Mouse (Mus musculus) C2C12 (cell line): Measurements from ENCODE around the gene Khk. TPM values are rescaled to one million over a fixed set of nuclear protein-coding genes. Genes with fewer than 3 reads are reported as not detected.
A peak's percentile ranks its signal among the peaks of the same experiment; 100 is the strongest.

Source experiments
- H3K27me3 ChIP-seq: one replicate; pipeline ENCODE4 v1.6.1; 2011; ENCODE audit not compliant: control insufficient read depth, insufficient read depth, insufficient read length
- H3K36me3 ChIP-seq: one replicate; pipeline ENCODE4 v1.6.1; 2011; ENCODE audit not compliant: control insufficient read depth, insufficient read depth
- H3K4me3 ChIP-seq: one replicate; pipeline ENCODE4 v1.5.1; 2011; ENCODE audit warnings: mild to moderate bottlenecking, control low read depth; ENCODE audit not compliant: poor library complexity, insufficient read depth, severe bottlenecking
- H3K79me2 ChIP-seq: one replicate; pipeline ENCODE4 v1.6.1; 2011; ENCODE audit not compliant: control insufficient read depth, insufficient read depth
- H3K79me3 ChIP-seq: one replicate; pipeline ENCODE4 v1.6.1; 2011; ENCODE audit warnings: low read depth, control low read depth
- H3ac ChIP-seq: one replicate; pipeline ENCODE3; 2011; ENCODE audit warnings: low read depth; ENCODE audit not compliant: control insufficient read depth, insufficient read length
- CEBPB ChIP-seq: IDR thresholded peaks from one replicate; pipeline ENCODE4 v1.6.1; 2011; ENCODE audit warnings: low read depth, mild to moderate bottlenecking, control low read depth, moderate library complexity
- CTCF ChIP-seq: IDR thresholded peaks from one replicate; pipeline ENCODE4 v1.5.1; 2011; ENCODE audit not compliant: control insufficient read depth, insufficient read depth, insufficient read length
- FOSL1 ChIP-seq: IDR thresholded peaks from one replicate; pipeline ENCODE4 v1.8.0; 2011; ENCODE audit warnings: mild to moderate bottlenecking, low read length; ENCODE audit not compliant: poor library complexity, insufficient read depth, severe bottlenecking
- MAX ChIP-seq: IDR thresholded peaks from one replicate; pipeline ENCODE4 v1.6.1; 2011; ENCODE audit warnings: mild to moderate bottlenecking, control low read depth
- MYOD1 ChIP-seq: IDR thresholded peaks from one replicate; pipeline ENCODE4 v1.6.1; 2011; ENCODE audit warnings: low read depth; ENCODE audit not compliant: control insufficient read depth, insufficient read length
- MYOG ChIP-seq: IDR thresholded peaks from one replicate; pipeline ENCODE4 v1.6.1; 2011; ENCODE audit not compliant: control insufficient read depth, insufficient read length; ENCODE audit errors: extremely low read depth
- USF1 ChIP-seq: IDR thresholded peaks from one replicate; pipeline ENCODE4 v1.6.1; 2011; ENCODE audit warnings: low read depth, mild to moderate bottlenecking, control low read depth, moderate library complexity
- polyA plus RNA-seq: library from polyadenylated mRNA; unstranded; fragments of >200 nt; fragmentation: generic; extraction: Trizol; gene quantifications from one replicate; pipeline ENCODE4 v1.2.1, GENCODE M21; 2012; ENCODE audit warnings: missing spikeins

The Khk gene
- polyA plus RNA-seq, 1 experiment, result 16.2 TPM

- Histone ChIP-seq H3K27me3 (no peaks in the 10 kb centered on the region), H3K4me3 (no peak overlapping the region), H3K79me2 (no peaks in the 10 kb centered on the region), H3K79me3 (no peaks in the 10 kb centered on the region), H3K36me3 (peaks cover 18% of the 10 kb centered on the region), H3ac (no peak overlapping the region)
- no peak for TF ChIP-seq CEBPB
- TF ChIP-seq MYOD1, result no peak
- TF ChIP-seq MYOG, result no peak
- no peak for TF ChIP-seq FOSL1
- no peak for TF ChIP-seq USF1
- TF ChIP-seq CTCF, result no peak
- TF ChIP-seq MAX, result no peak
Measured at GRCm38 (mm10) chr5:30890375-30890774, 30.9 kb upstream of the Khk start.

DNA sequence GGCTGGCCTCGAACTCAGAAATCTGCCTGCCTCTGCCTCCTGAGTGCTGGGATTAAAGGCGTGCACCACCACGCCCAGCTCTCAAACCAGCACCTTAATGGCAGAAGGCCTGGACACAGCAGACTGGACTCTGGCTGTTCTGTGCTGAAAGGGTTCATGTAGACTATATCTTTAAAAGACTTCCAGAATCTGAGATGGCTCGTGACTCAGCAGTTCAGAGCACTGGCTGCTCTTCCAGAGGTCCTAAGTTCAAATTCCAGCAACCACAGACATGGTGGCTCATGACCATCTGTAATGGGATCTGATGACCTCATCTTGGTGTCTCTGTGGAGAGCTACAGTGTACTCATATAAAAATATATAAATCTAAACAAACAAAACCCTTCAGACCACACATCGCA lies 19.4 kb upstream of the Khk start:
- no peaks in the 10 kb centered on the region for H3K27me3 ChIP-seq
- peaks cover 53% of the 10 kb centered on the region for H3K36me3 ChIP-seq
- H3K79me3 ChIP-seq, result peaks cover 35% of the 10 kb centered on the region
- H3ac ChIP-seq, result no peak overlapping the region
- H3K4me3 ChIP-seq, result no peak overlapping the region
- TF ChIP-seq CEBPB (no peak), FOSL1 (no peak), USF1 (peak; percentile 41)
- peaks cover 68% of the 10 kb centered on the region for H3K79me2 ChIP-seq

DNA sequence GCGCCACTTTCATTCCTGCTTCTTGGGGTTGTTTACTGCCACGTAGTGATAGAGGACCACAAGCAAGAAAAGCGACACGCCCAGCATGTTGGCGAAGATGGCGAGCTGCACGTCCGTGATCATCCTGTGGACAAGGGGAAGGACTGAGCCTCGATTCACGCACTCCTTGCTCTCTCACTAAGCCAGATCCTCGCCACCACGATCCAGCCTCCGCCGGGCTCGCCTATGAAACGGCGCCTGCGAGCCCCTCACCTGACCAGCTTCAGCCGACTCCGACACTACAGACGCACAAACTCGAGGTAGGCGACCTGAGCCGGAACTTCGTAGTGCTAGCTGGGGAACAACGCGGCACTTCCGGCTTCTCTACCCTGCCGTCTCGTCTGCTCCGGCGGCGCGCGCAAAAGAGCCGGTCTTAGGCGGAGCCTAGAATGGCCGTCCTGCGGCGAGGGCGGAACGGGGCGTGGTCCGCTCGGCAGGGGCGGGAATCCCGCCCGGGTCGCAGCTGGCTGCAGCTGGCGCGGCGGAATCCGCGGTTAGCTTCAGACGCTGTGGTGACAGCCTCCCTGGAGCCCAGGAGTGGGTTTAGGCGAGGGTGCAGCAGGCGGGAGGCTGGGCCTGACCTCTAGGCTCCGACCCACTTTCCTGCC lies 13.7 kb upstream of the Khk start, which contains the start of gene Ost4:
Gene Ost4, minus strand, starts transcription at position 376 of the 647 bp plus-strand sequence.
- Histone ChIP-seq H3K79me2 (peaks cover 50% of the 10 kb centered on the region), H3K36me3 (peaks cover 34% of the 10 kb centered on the region), H3K27me3 (no peaks in the 10 kb centered on the region), H3K79me3 (peaks cover 30% of the 10 kb centered on the region), H3ac (peak within 1 kb of the TSS; percentile 80), H3K4me3 (peak within 1 kb of the TSS; percentile 54)
- TF ChIP-seq MYOG (no peak), MYOD1 (peak; percentile 84)

DNA sequence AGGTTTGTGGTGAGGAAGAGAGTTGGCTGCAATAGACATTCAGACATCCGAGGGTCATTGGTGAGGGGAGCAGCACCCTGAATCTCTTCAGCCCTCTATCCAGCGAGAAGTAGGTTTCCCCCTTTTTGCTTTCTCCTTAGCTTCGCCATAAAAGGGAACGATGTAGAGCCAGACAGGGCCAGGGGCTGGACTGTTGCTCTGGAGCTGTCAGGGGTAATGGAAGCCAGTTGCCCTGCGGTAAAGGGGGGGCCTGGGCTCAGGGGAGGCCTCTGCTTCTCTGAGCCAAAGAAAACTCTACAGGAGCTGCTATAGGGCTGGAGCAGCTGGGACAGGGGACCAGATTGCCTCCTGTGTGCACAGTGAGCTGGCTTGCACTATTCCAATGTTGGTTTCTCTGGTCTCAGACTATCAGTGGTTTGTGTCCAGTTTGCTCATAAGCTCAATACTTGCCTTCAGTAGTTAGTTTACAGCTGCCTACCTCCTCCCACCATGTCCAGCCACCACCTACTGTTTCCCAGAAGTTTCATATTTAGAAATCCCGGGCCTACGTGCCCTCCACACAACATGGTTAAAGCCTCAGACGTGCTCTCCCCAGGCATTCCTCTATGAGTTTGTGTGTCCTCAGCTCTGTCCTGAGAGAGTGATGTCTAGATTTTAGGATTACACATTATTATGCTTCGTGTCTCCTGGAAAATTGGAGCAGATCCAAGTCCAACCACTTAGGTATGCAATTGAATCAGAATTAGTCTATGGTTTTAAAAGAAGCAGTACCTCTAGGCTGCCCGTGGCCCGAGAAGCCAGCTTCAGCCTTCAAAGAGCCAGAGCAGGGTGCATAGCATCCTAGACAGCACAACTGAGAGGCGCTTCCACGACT lies 12.6 kb upstream of the Khk start:
- Histone ChIP-seq H3K4me3 (no peak overlapping the region), H3K27me3 (no peaks in the 10 kb centered on the region), H3K79me2 (peaks cover 39% of the 10 kb centered on the region), H3K79me3 (peaks cover 26% of the 10 kb centered on the region), H3ac (peak overlapping the region; percentile 54), H3K36me3 (peaks cover 25% of the 10 kb centered on the region)
- TF ChIP-seq MYOD1 (no peak), MYOG (no peak)

DNA sequence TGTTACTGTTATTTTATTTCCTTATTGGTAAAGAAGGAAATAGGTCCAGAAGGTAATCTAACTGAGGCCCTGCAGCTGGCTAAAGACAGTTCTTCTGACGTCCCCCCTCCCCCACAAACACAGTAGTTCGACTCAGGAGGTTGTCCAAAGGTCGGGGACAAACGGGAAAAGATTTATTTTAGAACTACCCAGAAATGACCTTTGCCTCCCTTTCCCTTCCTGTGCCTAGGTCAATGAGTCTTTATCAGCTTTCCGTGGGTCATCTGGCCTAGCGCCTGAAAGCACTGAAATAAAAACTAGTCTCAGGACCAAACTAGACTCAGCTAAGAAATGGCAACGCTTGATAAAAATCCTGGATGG lies 12.0 kb upstream of the Khk start:
- Histone ChIP-seq H3K79me3 (peaks cover 23% of the 10 kb centered on the region), H3K4me3 (no peak overlapping the region), H3K36me3 (peaks cover 19% of the 10 kb centered on the region), H3K27me3 (no peaks in the 10 kb centered on the region), H3ac (no peak overlapping the region), H3K79me2 (peaks cover 39% of the 10 kb centered on the region)
- TF ChIP-seq MYOD1, result no peak
- no peak for TF ChIP-seq MAX
- no peak for TF ChIP-seq USF1
- no peak for TF ChIP-seq CEBPB
- TF ChIP-seq CTCF, result no peak
- TF ChIP-seq FOSL1, result no peak
- no peak for TF ChIP-seq MYOG

GRCm38 (mm10) chr5:30909863-30910262 lies 11.4 kb upstream of the Khk start:
- no peaks in the 10 kb centered on the region for H3K27me3 ChIP-seq
- H3K79me2 ChIP-seq, result peaks cover 39% of the 10 kb centered on the region
- H3K36me3 ChIP-seq, result peaks cover 13% of the 10 kb centered on the region
- H3K79me3 ChIP-seq, result peaks cover 23% of the 10 kb centered on the region
- TF ChIP-seq USF1 (no peak), MYOG (no peak), CTCF (no peak), MAX (no peak), MYOD1 (no peak), FOSL1 (no peak), CEBPB (no peak)
- no peak overlapping the region for H3ac ChIP-seq
- H3K4me3 ChIP-seq, result no peak overlapping the region
